Mouse (Mus musculus): ENCODE measurements around the gene D2hgdh. TPM values are rescaled to one million over a fixed set of nuclear protein-coding genes. Genes with fewer than 3 reads are reported as not detected.
"Not testable (repeated sequence)": the region's sequence is repeated elsewhere in the genome, so short reads cannot be mapped to it uniquely, and the experiment has no call there.

D2hgdh gene
- total RNA-seq, 2 experiments from 2014 or later, result 12.6 to 14.2 TPM

DNA sequence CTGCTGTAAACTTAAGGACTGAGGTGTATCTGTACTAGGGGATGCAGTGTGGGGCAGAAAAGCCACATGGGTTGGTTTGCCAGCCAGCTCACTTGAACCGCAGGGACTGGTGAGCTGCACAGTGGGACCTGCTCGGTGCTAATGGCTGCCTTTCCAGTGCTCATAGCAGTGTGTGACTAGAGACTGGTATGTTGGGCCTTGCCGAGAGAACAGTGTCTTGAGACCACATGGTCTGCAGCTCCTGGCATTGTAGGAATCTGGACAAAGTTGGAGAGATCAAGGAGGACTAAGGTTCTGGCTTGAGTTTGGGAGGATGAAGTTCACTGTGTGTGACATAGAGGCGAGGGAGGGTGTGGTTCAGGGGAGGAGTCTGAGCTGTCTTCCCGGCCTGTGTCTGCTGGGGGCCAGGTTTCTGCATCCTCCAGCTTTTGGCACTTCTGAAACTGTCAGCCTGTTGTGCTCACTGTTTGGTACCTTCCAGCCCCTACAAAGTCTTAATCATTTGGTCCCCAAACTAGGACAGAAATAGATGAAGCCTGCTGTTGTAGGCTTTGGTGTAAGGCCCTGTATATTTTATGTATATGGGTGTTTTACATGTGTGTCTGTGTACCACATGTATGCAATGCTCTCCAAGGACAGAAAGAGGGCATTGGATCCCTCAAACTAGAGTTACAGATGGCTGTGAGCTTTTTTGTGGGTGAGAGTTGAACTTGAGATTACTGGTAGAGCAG, 19.3 kb upstream of the D2hgdh start:
- H3K4me3 ChIP-seq, result no peak overlapping the region
- TF ChIP-seq CTCF (IDR thresholded peaks at IDR 0.05), result no peak
- H3K27ac ChIP-seq, result no peak overlapping the region
- no peak for DNase-seq (ENCODE audit: extremely low spot score in 1 of 2, low spot score in 2 of 2)
- intact Hi-C loops (cut with DNase I), result no loop called here

DNA sequence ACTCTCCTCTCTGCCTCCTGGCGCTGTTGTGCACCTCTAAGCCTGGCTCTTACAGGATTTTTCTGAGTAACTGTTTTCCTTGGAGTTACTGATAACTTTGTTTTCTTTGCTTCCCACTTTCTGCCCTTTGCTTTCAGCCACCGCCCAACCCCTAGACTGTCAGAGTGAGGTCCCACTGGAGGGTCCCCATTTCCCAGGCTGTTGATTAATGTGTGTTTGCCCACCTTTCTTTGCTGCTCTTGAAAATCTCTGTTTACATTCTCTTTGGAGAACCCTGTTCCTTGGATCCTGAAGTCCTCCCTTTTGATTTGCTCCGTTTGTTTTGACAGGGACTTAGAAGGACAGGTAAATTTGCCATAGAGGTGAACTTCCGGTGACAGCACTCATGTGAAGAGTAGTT, 15.8 kb upstream of the D2hgdh start:
- no peak for DNase-seq (ENCODE audit: extremely low spot score in 1 of 2, low spot score in 2 of 2)
- intact Hi-C loops (cut with DNase I), result no loop called here
- Histone ChIP-seq H3K27ac (no peak overlapping the region), H3K4me3 (no peak overlapping the region)
- no peak for TF ChIP-seq CTCF (IDR thresholded peaks at IDR 0.05)

DNA sequence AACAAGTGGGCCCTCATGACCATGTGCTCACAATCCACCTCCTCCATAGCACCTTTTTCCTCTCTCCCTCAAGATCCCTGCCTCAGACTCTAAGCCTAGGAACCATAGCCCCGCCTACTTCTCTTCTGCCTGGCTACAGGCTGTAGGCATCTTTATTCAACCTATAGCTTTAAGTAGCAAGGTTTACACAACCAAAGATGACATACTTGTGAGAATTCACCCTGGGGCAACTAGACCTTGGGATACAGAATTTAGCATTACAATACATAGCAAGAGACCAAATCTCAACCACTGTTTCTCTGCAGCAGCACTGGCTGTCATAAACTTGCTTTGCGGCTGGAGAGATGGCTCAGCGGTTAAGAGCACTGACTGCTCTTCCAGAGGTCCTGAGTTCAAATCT, 14.7 kb upstream of the D2hgdh start:
- intact Hi-C loops (cut with DNase I), result no loop called here
- TF ChIP-seq CTCF (IDR thresholded peaks at IDR 0.05), result no peak
- DNase-seq (ENCODE audit: extremely low spot score in 1 of 2, low spot score in 2 of 2), result no peak
- Histone ChIP-seq H3K27ac (no peak overlapping the region), H3K4me3 (no peak overlapping the region)

DNA sequence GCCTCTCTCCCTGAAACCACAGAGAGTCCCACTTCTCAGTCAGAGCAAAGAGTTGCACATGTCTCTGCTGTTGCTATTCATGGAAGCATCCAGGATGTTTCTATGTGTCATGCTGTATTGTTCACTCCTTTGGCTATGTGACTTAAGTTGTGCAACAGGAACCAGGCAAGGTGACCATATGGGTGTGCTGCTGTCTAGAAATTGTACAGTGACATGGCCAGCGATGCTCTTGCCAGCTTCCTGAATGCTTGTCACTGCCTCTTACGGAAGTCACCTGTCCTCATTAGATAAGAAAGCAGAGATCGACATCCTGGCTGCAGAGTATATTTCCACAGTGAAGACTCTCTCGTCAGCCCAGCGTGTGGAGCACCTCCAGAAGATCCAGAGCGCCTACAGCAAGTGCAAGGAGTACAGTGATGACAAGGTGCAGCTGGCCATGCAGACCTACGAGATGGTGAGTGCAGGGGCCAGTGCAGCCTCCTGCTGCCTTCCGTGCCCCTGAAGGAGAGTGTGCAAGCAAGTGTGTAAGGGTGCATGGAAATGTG, 13.1 kb upstream of the D2hgdh start:
- no peak for TF ChIP-seq CTCF (IDR thresholded peaks at IDR 0.05)
- DNase-seq (ENCODE audit: extremely low spot score in 1 of 2, low spot score in 2 of 2), result no peak
- intact Hi-C loops (cut with DNase I), result no loop called here

DNA sequence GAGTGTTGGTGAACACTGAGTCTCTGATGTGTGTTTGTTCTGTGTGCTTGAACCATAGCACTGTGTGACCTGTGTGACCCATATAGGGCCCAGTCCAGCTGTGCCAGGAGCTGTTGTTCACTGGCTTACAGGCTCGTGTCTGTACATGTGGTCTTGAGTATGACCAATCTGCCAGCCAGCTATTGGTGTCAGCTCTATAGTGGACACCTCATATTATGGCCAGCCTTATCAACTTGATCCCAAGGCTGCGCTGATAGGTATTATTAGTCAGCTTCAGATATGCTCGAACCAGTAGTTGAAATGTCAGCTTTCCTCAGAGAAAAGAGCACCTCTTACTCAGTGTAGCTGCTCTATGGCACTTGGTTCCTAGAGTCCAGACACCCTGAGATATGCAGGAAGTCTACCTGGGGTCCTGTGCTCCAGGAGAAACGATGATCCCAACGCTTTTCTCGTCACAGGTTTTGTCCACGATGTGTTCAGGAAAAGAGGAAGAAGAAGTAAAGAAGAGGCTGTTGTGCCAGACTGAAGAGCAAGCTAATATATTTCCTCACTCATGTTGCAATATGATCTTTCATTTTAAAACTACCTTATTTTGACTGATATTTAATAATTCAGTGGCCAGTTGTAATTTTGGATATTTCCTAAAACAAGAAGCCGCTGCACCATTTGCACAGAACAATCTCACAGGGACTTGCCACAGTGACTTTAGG, 6.7 kb upstream of the D2hgdh start:
- intact Hi-C loops (cut with DNase I), result no loop called here
- no peak overlapping the region for H3K4me3 ChIP-seq
- H3K27ac ChIP-seq, result no peak overlapping the region
- DNase-seq (ENCODE audit: extremely low spot score in 1 of 2, low spot score in 2 of 2), result no peak
- no peak for TF ChIP-seq CTCF (IDR thresholded peaks at IDR 0.05)

More for the DNA sequence above, 13.1 kb upstream of the D2hgdh start:
- Histone ChIP-seq H3K4me3 (no peak overlapping the region), H3K27ac (no peak overlapping the region)

DNA sequence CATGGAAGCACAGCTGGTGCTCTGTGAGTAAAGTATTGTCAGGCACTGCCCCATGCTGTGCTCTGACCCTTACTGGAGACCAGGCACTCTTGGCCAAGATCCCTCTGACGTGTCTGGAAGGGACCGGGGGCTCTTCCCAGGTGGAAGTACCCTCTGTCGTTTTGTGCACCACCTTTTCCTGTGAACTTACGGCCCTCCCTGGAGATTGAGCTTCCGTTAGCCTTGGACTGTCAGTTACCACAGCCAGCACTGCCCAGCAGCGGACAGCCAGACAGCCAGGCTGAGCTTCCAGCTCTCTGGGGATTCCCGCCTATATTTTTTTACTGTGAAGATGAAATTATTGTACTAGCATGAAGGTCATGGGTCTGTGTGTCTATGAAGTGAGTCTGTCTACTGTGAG, 6.0 kb upstream of the D2hgdh start:
- intact Hi-C loops (cut with DNase I), result no loop called here
- Histone ChIP-seq H3K27ac (no peak overlapping the region), H3K4me3 (no peak overlapping the region)
- no peak for TF ChIP-seq CTCF (IDR thresholded peaks at IDR 0.05)
- no peak for DNase-seq (ENCODE audit: extremely low spot score in 1 of 2, low spot score in 2 of 2)

DNA sequence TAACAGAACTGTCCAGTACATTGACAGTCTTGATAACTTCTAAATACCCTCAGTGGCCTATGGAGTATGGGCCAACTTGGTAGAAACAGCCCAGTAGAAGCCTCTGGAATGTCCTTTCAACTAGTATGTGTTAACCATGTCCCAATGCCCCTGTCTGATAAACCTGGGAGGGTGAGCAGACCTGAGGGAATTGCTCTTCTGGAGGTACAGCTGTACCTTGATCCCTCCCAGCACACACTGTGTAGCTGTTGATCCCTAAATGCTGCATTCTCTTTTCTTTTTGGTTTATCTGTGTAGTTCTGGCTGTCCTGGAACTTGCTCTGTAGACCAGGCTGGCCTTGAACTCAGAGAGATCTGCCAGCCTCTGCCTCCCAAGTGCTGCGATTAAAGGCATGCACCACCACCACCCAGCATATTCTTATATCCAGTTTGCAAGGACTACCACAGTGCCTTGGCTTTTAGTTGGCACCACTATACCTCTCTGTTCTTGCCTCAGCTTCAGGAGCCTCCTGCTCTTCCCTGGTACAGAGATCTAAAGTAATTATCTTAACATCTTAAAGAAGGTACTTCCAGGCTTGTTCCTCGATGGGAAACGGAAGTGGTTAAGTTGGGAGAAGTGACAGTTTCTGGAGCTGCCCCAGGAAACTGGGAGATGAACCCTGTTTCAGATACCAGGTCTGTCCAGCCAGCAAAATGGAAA, 763 bp upstream of the D2hgdh start:
- Histone ChIP-seq H3K4me3 (no peak overlapping the region), H3K27ac (peak overlapping the region; percentile 100)
- intact Hi-C loops (cut with DNase I), result no loop called here
- TF ChIP-seq CTCF (IDR thresholded peaks at IDR 0.05), result no peak
- no peak for DNase-seq (ENCODE audit: extremely low spot score in 1 of 2, low spot score in 2 of 2)

DNA sequence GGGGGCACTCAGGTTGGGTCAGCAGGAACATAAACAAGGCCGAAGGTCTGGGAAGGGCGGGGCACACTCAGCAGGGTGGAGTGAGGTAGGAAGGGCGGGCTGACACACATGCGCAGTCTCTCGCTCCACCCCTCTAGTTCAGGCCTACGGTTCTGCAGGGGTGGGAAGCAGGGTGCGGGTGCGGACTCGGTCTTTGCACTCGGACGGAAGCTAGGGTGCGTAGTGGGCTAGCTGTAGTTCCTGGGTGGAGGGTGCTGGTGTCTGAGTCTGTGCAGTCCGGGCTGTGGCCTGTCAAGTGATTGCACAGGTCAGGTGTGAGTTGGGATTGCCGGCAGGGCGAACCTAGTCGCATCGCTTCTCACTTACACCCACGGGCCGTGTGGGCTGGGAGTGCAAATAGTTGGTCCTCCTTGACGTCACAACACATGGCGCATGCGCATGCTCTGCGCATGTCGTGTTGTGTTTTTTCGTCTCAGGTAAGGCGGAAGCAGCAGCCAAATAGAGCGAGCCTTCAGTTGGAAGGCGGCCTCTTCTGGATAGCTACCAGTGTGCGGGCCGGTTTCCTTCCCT, 481 bp downstream of the D2hgdh start:
- intact Hi-C loops (cut with DNase I), result no loop called here
- TF ChIP-seq CTCF (IDR thresholded peaks at IDR 0.05), result no peak; the same call in 1 of the 2 replicates
- peak overlapping the region; percentile 100 for H3K27ac ChIP-seq
- peak; percentile 94 to 95 for DNase-seq (ENCODE audit: extremely low spot score in 1 of 2, low spot score in 2 of 2)
- peak overlapping the region; percentile 65 for H3K4me3 ChIP-seq

DNA sequence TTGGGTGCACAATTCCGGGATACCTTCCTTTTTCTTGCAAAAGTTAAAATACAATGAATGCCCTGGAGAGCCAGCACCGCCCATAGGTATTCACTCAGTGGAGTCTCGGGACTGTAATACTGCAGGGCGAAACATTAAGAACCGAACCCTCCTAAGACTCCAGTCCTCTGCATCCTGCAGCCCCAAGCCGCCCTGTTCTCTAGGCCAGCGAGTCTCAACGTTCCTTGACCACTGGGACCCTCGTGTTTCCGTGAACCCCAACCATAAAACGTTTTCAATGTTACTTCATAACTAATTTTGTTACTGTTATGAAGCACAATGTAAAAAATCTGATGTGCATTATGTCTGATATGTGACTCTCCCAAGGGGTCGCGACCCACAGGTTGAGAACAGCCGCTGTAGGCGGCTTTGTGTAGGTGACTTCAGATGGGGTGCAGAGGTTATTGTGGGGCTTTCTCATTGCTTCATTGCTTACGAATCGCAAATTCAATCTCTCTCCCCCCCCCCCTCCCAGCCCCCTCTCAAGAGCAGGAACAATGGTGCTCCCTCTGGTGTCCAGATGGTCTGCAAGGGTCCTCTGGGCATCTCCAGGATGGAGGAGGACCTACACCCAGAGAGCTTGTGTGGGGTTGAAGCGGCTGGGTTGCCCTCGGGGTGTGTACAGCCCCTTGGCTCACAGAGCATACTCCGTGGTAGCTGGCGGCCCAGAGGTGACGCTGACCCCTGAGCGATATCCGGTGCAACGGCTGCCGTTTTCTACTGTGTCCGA, 1.2 kb downstream of the D2hgdh start:
- peak overlapping the region; percentile 100 for H3K27ac ChIP-seq
- no peak; the same call in 1 of the 2 replicates for TF ChIP-seq CTCF (IDR thresholded peaks at IDR 0.05)
- no peak for DNase-seq (ENCODE audit: extremely low spot score in 1 of 2, low spot score in 2 of 2)
- peak overlapping the region; percentile 65 for H3K4me3 ChIP-seq
- intact Hi-C loops (cut with DNase I), result no loop called here

DNA sequence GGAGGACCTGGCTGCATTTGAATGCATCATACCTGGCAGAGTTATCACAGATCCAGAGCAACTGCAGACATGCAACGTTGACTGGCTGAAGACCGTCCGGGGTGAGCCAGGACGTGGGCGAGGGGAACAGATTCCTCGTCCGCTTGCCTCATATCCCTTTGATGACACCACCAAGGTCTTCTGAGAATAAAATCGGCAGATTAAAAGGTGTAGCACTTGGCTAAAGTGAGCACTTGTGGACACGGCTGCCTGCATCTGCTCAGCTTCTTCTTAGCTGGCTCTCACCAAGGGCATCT, 1.8 kb downstream of the D2hgdh start:
- Histone ChIP-seq H3K27ac (no peak overlapping the region), H3K4me3 (no peak overlapping the region)
- no peak for DNase-seq (ENCODE audit: extremely low spot score in 1 of 2, low spot score in 2 of 2)
- intact Hi-C loops (cut with DNase I), result no loop called here
- TF ChIP-seq CTCF (IDR thresholded peaks at IDR 0.05), result no peak

DNA sequence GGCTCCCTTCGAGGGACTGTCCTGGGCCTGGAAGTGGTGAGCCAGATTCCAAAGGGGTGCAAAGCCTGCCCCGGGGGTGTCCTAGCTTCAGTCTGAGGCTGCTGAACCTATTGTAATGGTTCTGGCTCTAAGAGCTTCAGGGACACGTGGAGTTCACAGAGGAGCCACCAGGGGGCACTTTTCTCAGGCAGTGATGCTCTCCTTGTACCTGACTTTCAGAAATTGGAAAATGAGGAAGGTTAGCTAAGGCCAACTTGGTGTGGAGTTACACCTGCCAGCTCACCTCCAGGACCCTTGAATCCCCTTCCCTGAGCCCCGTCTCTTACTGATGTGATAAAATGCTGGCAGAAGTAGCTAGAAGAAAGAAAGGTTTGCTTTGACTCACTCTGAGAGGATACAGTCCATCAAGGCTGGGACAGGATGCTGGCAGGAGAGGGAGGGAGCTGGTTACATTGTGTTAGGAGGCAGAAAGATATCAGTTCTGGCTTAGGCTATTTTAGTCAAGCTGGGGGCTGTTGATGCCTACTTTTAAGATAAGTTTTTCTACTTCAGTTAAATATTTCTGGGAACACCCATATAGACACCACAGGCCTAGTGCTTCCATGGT, 8.1 kb downstream of the D2hgdh start:
- not testable (repeated sequence) for H3K4me3 ChIP-seq; DNase-seq (ENCODE audit: extremely low spot score in 1 of 2, low spot score in 2 of 2); H3K27ac ChIP-seq
- peak; percentile 39 for TF ChIP-seq CTCF (IDR thresholded peaks at IDR 0.05)
- intact Hi-C loops (cut with DNase I), result loop anchor here (10.0 kb wide), 2 partner anchors 82 to 242 kb away; partner anchors contain the start of gene Gal3st2b
